Mouse (Mus musculus) neural tube, embryonic 10.5 days (tissue): ENCODE results near the gene Ube3c.
"Not testable (repeated sequence)": the region's sequence is repeated elsewhere in the genome, so short reads cannot be mapped to it uniquely, and the experiment has no call there.

Experiments used
- DNase-seq: peaks from one replicate; pipeline ENCODE4 v3.0.0-alpha.2; 2017; ENCODE audit warnings: low spot score; ENCODE audit errors: extremely low spot score

Gene Ube3c

DNA sequence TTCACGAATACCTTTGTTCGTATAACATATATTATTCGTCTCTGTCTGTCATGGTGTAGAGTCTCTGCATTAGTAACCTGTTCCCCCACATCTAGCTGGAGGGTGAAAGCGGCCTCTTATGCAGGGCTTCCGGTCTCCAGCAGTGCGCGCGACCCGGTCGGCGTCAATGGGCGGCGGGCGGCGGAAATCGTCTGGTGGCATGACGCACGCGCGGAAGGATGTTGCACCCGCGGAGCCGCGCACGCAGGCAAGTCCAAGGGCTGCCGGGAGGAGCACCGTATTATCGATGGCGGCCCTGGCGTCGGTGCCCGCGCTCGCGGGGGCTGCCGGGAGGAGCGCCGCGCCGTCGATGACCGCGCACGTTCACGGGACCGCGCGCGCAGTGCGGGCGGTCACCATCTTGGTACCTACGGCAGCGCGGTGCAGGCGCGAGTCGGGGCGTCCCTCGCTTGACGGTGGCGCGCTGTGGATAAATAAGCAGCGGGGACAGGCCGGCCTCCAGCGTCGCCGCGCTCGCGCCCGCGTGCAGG, at the start of gene Ube3c:
TSS of gene Ube3c (plus strand) at position 395 of the 530 bp plus-strand sequence.
- DNase-seq: peak; percentile 99

DNA sequence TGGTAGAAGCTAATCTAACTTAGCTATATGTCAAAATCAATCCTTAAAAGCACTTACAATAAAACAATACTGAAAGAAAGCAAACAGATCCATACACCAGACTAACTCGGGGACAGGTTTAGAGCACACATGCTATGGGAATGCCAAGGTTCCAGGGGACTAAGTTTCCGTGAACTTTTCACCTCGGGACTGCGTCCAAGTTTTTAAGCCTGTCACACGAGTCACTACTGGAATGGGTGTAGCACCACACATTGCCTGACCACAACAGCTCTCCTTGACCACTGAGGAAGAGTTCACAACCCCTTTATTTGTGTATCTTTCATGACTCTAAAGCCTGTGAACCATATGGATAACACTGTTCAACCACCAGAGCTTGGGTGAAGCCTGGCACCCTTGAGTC, 8.9 kb upstream of the Ube3c start:
- no peak for DNase-seq

DNA sequence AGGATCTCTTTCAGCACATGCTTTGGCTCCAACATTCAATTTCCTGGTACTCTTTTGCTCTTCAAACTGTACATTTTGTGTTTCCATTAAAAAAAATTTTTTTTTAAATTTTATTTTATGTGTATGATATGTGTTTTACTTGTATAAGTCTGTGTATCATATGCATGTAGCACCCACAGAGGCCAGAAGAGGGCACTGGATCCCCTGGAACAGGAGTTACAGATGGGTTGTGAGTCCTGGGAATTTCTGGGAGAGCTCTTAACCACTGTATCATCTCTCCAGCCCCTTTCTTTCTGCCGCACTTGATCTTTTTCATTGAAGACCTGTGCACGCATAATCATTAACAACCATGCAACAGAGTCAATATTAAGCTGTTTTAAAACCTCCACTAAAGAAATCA, 8.4 kb upstream of the Ube3c start:
- no peak for DNase-seq

DNA sequence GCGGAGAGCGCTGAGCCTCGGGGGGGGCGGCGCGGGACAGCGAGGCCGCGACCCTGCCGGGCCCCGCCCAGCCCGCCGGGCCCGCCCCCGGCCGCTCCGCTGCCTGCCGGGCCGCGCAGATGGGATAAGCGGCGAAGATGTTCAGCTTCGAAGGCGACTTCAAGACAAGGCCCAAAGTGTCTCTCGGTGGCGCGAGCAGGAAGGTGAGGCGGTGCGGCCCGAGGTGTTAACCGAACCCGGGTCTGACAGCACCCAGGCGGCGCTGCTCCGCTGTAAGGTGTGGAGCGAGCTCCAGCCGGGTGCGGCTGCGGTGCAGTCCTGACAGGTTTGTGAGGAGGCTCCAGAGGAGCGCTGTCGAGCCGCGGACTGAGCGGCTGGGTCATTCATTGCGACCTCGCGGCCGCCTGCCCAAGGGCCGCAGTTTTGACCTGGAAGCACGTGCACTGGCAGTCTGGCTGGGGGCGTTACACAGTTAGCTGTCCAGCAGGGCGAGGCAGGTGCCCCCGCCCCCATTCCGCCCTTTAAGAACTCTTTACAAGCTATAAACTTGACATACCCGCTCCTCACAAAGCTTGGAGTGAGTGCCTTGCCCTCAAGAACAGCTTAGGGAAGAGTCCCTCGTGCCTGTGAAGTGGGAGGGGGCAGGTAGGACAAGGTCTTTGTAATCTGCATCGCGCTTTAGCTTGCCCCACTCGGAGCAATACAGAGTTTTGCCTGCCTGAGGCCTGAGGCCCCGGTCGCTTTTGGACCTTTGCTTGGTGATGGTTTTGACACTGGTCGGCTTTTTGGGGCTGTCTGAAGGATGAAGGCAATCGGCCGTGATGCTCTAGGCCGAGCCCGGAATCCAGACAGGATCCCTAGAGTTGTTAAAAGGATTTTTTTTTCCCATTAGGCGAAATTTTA, 587 bp downstream of the Ube3c start:
- DNase-seq: no peak

DNA sequence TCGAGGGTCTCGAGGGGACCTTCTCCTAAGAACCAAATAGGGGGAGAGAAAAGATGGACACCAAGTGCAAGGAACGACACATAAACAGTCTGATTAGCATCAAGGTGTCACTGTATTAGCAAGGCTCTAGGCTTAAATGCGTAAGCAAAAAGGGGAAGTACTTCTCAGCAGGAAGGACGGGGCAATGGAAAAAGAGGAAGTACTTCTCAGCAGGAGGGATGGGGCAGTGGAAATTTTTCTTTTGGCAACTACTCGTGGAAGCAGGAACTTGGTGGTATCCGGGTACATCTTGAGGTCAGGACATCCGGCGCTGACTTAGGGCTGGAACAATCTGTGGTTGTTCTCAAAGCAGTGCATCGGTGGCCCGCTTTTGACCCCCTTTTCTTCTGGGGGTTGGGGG, 5.2 kb downstream of the Ube3c start:
- DNase-seq: not testable (repeated sequence)

- no peak for DNase-seq
These were observed 6.0 kb downstream of the Ube3c start for GRCm38 (mm10) chr5:29575085-29575484.

DNA sequence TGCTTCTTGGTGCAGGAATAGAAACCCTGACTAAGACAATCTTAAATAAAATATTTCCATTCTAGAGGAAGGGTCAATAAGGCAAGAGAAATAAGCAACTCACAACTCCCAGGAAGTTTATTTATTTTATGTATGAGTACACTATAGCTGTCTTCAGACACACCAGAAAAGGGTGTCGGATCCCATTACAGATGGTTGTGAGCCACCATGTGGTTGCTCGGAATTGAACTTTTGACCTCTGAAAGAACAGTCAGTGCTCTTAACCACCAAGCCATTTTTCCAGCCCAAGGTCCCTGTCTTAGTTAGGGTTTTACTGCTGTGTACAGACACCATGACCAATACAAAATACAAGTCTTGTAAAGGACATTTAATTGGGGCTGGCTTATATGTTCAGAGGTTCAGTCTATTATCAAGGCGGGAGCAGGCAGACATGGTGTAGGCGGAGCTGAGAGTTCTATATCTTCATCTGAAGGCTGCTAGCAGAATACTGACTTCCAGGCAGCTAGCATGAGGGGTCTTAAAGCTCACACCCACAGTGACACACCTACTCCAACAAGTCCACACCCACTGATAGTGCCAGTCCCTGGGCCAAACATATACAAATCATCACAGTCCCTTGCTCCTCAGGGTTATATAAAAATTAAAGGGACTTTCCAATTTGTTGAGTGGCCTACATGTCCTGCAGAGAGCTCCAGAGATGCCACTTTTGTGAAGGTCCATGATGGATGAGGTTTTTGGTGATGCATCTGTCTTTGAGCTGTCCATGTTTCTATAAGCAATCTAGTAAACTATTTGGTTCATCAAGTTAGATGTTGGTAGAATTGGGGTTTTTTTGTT, 9.0 kb downstream of the Ube3c start:
- DNase-seq: no peak

DNA sequence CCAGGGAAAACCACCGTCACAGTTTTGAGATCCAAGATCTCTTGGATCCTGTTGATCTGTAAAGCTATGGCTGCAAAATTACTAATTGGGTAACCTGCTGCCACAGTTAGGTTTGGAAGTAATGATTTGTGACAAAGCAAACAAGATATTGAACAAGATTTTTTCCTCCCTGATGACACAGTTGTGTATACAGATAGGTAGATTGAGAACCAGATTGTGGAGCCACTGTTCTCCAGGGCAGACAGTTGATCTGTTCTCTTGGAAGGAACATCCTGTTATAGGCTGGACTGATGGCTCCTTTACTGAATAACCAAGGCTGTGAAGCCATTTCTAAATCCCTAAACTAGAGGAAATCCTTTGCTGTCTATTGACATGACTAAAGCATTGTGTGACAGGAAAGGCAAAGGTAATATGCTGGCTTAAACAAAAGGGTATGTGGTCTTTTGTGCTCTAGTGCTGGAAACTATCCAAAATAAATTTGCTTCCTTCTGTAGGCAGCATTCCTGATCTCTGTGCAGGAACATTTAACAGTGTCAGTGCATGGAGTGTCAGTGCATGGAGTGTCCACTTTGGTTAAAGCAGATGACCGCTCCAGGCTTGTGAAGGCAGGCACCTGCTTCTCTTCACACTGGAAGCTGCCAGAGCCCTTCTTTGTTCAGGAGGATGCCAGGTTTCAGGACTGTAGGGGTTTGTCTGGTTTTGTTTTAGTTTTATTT, 15.0 kb downstream of the Ube3c start:
- DNase-seq: no peak

GRCm38 (mm10) chr5:29592161-29592560, 23.1 kb downstream of the Ube3c start:
- not testable (repeated sequence) for DNase-seq

- DNase-seq: no peak
These were observed 37.5 kb downstream of the Ube3c start for GRCm38 (mm10) chr5:29606546-29606945.

GRCm38 (mm10) chr5:29625610-29626009, 56.6 kb downstream of the Ube3c start:
- no peak for DNase-seq

DNA sequence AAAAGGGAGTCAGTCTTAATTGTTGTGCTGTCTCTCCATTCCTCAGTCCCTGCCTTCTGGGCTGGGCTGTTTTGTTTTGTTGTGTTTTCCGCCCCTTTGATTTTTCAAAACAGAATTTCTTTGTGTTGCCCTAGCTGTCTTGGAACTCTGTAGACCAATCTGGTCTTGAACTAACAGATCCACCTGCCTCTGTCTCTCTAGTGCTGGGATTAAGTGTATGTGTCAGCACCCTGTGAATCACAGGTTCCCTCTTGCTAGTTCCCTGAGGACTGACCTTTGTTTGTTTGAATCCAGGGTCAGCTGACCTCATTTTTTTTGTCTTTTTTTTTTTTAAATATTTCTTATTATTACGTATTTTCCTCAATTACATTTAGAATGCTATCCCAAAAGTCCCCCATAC, 60.9 kb downstream of the Ube3c start:
- no peak for DNase-seq

GRCm38 (mm10) chr5:29631711-29632110, 62.7 kb downstream of the Ube3c start:
- DNase-seq: no peak

DNA sequence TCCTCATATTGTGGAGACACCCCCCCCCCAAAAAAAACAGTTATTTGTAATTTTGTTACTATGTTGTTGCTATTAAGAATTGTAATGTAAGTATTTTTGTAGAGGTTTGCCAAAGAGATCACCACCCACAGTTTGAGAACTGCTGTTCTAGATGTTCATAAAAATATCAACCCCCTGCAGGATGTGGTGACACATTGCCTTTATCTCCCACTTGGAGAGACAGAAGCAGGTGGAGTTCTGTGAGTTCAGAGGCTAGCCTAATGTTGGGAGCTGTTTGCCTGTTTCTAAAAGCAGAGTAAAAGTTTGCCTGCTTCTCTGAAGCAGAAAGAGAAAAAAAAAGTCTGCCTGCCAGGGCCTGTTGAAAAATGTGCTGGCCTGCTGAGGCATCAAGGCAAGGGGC, 67.3 kb downstream of the Ube3c start:
- no peak for DNase-seq

DNA sequence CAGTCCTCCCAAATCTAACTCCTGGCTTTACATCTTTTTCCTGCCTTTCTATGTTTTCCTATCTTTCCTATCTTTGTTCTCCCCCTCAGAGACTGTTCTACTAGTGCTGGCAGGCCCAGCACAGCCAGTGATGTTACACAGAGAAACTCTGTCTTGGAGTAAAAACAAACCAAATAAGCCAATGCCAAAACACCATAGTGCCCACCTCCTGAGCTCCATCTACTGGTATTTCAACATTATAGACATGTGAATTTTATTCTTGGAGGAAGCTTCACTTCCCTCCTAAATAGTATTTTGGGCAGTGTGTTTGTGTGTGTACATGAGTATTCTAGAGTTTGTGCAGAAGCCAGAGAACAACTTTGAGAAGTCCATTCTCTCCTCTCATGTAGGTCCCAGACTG, 67.8 kb downstream of the Ube3c start:
- no peak for DNase-seq

DNA sequence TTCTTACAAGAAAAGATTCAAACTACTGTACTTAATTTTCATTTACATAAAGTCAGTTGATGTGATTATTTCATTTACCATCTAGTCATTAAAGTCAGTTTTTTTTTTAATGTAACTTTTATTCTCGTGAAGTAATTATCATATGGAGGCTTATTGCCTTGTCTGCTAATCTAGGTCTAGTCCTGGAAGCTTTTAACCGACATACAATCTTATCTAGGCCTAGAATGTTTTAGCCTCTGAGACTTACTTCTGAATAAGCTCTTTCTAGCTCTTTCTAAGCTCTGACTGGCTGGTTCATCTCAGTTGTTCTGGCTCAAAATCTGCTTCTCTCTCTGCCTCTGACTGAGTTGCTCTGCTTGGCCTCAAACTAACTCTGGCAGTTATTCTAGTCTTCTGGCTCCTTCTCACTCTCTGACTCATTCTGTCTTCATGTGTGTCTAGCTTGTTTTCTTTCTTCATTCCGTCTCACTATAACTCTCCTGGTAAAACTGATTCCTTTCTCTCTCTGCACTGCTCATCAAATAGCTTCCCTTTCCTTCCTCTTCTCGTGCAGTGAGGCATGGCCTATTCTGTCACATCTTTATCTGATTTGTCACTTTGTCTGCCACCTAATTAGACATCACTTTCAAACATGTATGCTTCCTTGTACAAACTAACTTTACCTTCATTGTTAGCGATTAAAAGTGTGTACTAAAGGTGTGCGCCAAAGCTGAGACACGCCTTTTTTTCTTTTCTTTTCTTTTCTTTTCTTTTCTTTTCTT, 72.3 kb downstream of the Ube3c start:
- no peak for DNase-seq

- DNase-seq: no peak
These were observed 82.7 kb downstream of the Ube3c start for GRCm38 (mm10) chr5:29651696-29652095.

DNA sequence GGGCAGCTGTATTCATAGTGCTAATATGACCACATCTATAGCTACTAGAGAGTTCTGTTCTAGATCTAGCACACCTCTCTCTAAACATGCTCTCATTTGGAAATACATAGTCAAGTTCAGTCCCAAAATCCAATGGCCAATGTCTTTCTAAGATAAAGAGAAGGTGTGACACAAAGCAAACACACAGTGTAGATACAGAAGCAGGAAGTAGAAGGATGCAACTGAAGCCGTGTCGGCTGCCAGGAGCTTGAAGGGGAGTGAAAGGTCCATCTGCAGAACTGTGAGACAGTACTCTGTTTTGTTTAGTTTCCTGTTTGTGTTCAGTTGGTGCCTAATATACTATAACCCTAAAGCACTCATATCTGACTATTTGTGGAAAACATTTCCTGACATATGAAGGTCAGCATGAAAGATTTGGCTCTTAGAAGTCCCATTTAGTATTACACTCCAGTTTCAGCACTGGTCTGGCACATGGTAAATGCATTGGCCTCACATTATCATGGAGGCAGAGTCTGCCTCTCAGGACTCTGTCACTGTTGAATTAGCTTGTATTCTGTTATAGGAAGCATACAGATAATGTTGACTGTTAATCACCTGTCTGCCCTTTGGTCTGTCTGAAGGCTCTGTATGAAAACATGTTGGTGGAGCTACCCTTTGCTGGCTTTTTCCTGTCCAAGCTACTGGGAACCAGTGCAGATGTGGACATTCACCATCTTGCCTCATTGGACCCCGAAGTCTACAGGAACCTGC, 88.7 kb downstream of the Ube3c start:
- no peak for DNase-seq

DNA sequence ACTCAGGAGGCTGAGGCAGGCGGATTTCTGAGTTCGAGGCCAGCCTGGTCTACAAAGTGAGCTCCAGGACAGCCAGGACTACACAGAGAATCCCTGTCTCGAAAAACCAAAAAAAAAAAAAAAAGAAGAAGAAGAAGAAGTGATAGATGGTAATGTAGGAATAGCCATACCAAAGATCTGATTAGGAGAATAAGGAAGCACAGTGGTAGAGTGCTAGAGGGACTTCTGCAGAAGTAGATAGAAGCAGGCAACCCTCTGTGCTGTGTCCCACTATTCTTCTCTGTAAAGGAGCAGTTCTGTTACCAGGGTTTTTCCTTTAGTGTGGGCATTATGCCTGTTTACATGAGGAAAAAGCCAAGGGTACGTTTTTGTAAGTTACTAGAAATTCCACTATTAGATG, 92.2 kb downstream of the Ube3c start:
- not testable (repeated sequence) for DNase-seq

GRCm38 (mm10) chr5:29665391-29665790, 96.3 kb downstream of the Ube3c start:
- DNase-seq: no peak
